Mouse (Mus musculus) splenic B cell, adult 2 months (primary cell): ENCODE data around the gene Pank3.
A peak's percentile ranks its signal among the peaks of the same experiment; 100 is the strongest.
"Not testable (repeated sequence)": the region's sequence is repeated elsewhere in the genome, so short reads cannot be mapped to it uniquely, and the experiment has no call there.

Source experiments
- DNase-seq: peaks from one replicate; pipeline ENCODE4 v3.0.0-alpha.2; 2011; ENCODE audit warnings: low read depth, low spot score
- H3K27me3 ChIP-seq: 2 replicates; pipeline ENCODE4 v1.6.1; 2012; ENCODE audit warnings: mild to moderate bottlenecking, low read length, moderate library complexity, mixed read lengths; ENCODE audit not compliant: control insufficient read depth, poor library complexity, insufficient read depth, severe bottlenecking
- H3K36me3 ChIP-seq: 2 replicates; pipeline ENCODE4 v1.6.1; 2012; ENCODE audit warnings: mild to moderate bottlenecking, low read length, moderate library complexity, mixed read lengths; ENCODE audit not compliant: control insufficient read depth, poor library complexity, insufficient read depth, severe bottlenecking

The Pank3 gene

DNA sequence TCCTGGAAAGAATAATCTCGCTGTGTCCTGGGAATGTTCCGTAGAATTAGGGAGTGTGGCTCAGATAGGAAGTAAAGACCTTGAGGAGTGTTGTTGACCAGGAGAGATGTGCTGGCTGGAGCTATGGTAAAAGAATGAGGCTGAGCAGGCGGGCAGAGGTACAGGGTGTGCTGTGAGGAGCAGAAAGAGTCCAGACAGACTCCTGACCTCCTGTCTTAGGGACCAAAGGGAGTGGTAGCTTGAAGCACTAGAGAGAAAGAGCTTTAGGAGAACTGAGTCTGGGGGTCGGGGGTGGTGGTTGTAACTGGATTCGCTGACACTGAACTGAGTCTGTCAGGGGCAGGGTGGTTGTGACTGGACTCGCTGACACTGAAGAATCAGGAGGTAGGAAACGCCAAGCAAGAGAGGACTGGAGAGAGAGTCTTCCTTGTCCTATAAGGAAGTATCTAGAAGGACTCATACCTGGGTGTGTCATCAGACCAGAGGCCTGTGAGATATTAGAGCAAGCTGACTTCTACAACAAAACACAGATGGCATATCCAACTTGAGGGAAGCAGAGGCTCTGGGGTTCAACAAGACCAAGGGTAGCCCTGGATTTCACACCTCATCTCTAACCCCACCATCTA is 9.2 kb upstream of the Pank3 start:
- Histone ChIP-seq H3K27me3 (no peaks in the 10 kb centered on the region; the same call in 1 of the 2 replicates), H3K36me3 (no peaks in the 10 kb centered on the region)
- DNase-seq = no peak

DNA sequence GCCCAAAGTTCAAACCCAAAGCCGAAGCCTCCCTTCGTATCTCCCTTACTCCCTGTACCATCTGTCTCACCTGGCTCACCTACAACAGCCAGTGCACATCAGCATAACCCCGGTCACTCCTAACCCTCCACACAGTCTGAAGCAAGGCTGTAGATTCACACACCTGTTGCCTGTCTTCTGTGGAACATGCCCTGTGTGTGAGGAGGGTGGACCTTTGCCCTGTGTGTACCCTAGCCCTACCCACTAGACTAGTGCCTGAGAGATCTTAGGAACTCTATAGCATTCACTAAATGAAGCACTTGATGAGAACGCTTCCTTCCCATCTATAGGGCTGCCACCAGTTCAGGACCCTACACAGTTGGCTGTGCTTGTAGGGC is 8.7 kb upstream of the Pank3 start:
- DNase-seq = no peak
- no peaks in the 10 kb centered on the region for H3K36me3 ChIP-seq
- H3K27me3 ChIP-seq = no peaks in the 10 kb centered on the region; the same call in 1 of the 2 replicates

DNA sequence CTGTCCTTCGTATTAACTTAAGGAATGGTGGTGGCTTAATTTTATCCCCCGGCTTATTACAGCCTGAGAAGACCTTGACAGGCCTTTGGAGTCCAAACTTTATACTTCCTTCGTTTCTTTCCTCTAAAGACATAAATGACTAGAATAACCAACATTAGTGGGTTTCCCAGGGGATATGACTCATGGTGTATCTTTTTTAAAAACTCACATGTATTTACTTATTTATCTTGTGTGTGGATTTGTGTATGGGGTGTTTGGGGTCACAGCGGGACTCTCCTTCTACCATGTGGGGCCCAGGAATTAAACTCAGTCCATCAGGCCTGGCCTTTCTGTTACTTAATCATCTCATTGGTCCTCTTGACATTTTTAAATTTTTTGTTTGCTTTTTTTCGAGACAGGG is 2.4 kb upstream of the Pank3 start:
- no peaks in the 10 kb centered on the region for H3K27me3 ChIP-seq
- no peak for DNase-seq
- H3K36me3 ChIP-seq = no peaks in the 10 kb centered on the region

DNA sequence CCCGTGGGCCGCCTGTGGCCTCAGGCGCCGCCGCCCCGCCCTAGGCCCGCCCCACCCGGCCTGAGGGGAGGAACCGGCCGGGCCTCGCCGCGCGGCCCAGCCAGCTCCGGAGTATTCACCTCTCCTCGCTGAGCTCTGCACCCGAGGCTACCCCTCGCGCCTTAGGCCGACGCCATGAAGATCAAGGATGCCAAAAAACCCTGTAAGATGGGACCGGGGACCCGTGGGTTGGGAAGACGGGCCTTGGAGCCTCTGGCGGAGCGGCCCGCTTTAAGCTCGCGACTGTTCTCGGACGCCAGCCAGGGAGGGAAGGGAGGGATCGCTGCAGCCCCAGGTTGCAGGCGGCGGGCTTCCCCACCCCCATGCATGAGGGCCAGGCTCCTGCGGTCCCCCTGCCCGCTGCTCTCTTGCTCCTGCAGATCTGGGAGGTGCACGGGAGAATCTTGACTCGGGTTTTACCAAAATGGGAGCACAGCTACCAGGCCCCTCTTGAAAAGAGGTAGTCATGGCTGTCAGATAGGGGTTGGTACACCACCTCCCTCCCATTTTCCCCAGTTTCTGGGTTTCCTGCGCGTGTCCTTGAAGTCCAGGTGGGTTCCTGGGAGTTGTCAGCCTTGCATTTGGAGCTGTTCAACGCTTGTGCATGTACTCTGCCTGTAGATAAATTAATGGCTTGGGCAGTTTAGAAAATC is 608 bp downstream of the Pank3 start:
- DNase-seq = no peak
- Histone ChIP-seq H3K27me3 (no peaks in the 10 kb centered on the region), H3K36me3 (no peaks in the 10 kb centered on the region)

DNA sequence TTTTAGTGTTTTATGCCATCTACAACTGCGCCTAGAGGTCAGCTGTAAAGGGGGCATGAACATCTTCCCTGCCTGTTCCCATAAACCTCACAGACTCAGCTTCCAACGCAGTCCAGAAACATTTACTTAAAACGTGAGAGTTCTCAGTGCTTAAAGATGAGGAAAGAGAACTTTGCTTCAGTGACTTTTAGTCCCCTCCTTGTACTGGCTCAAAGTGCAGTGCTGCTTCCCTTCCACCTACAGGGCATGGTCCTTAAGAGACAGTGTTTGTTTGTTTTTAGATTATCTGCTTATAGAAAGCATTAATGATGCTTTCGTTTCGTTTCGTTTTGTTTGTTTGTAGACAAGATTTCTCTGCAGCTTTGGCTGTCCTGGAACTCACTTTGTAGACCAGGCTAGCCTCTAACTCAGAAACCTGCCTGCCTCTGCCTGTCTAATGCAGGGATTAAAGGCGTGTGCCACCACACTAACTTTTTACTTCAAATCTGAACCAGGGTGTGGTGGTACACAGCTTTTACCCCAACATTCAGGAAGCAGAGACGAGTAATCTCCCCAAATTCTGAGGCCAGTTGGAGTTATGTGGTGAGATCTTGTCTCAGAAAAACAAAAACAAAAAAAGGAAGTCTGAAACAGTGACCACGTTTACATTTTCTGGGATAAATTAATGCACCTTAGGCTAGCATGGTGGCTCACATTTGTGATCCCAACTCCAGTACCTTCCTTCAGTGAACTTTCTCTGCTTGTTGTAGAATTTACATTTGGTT is 1.6 kb downstream of the Pank3 start:
- H3K27me3 ChIP-seq = no peaks in the 10 kb centered on the region
- no peak for DNase-seq

DNA sequence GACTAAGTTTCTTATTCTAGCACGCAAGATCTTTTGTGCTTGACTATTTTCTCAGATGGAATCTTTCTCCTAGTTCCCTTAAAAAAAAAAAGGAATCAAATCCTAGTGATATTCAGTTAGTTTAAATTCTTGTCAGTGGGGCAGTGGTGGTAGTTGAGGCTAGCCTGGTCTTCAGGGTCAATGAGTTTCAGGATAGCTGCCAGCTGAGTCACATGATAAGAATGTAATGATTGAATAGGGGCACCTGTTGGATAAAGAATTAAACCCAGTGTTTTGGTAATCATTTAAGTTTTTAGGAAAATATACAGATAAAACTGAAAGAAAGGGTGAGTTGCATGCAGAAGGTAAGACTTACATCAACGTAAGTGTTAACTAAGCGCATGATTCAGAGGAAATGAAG is 6.3 kb downstream of the Pank3 start:
- no peaks in the 10 kb centered on the region for H3K27me3 ChIP-seq
- peaks cover 2% of the 10 kb centered on the region; the same call in 1 of the 2 replicates for H3K36me3 ChIP-seq
- no peak for DNase-seq

More for the DNA sequence above, 1.6 kb downstream of the Pank3 start:
- no peaks in the 10 kb centered on the region for H3K36me3 ChIP-seq

DNA sequence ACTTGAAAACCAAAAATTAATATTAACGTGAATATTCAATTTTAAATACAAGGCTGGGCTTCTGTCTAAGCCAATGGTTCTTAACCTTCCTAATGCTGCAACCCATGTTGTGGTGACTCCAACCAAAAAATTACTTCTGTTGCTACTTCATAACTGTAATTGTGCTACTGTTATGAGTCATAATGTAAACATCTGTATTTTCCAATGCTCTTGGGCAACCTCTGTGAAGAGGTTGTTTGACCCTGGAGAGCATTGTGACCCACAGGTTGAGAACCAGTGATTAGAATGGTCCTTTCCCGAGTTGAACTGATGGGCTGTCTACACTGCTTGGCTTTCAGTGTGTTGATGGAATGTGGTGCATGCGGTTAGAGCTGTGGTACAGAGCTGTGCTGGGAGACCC is 7.2 kb downstream of the Pank3 start:
- Histone ChIP-seq H3K36me3 (peaks cover 3% of the 10 kb centered on the region), H3K27me3 (no peaks in the 10 kb centered on the region)
- no peak for DNase-seq

DNA sequence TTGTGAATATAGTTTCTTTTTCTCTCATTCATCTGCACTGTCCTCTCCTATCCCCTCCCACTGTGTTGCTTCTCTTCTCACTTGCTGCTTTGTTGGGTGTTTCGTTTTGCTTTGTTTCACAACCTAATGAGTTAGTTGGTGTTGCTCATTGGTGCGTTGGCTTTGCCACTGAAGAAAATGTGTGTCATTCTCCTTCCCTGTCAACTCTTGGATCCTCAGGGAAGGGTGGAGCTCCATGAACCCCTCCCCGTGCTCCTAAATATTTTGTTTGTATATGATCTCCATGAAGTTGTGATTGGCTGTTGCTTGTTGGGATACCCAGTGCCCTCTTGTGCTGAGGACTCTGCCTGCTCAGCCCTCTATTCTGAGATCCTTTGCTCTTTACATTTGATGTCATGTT is 11.1 kb downstream of the Pank3 start:
- Histone ChIP-seq H3K27me3 (no peaks in the 10 kb centered on the region), H3K36me3 (peaks cover 25% of the 10 kb centered on the region)
- no peak for DNase-seq

DNA sequence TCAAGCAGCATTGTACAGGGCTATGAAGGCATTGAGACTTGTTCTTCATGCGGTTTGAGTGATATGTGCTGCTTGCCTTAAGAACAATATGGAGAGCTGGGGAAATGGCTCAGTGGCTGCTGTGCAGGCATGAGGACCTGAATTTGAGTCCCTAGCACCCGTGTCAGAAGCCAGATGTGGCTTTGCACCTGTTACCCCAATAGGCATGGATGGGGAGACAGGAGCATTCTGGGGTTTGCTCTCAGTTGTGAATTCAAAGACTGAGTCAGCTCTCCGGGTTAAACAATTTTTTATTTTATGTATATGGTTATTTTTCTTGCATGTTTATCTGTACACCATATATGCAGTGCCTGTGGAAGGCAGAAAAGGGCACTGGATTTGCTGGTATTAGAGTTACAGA is 13.2 kb downstream of the Pank3 start:
- Histone ChIP-seq H3K36me3 (peaks cover 25% of the 10 kb centered on the region), H3K27me3 (no peaks in the 10 kb centered on the region)
- no peak for DNase-seq

DNA sequence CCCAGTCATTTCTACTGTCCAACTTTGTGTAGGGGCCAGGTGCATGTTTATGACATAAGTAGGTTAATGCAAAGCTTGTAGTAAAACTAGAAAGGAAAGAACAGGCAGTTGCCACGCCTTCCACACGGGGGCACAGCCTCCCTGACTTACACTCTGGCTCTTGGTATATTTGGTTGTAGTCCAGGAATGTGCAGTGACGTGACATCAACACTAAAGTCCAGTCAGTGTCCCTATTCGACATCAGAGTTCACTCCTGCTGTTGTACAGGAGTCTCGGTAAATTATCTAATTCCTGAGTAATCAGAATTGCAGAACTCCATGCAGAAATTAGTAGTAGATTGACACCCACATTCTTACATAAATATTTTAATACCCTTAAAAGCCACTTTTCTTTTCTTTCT is 13.8 kb downstream of the Pank3 start:
- no peaks in the 10 kb centered on the region for H3K27me3 ChIP-seq

DNA sequence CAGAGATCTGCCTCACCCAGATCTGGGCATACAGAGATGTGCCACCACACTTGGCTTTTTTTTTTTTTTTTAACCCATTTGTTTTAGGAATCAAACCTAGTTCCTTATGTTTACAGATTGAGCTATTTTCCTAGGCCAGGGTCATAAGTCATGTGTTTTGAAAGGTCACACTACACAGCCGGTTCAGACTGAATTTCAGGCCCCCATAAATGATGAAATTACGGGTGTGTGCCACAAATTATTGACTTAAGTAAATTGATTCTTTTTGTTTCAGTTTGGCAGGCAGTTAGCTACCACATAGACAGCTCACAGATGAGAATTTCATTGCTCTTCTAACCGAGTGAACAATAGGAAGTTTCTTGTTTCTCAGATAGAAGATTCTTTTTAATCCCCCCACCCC is 14.7 kb downstream of the Pank3 start:
- no peak for DNase-seq
- Histone ChIP-seq H3K36me3 (peaks cover 23% of the 10 kb centered on the region), H3K27me3 (no peaks in the 10 kb centered on the region)

More for the DNA sequence above, 13.8 kb downstream of the Pank3 start:
- H3K36me3 ChIP-seq = peaks cover 25% of the 10 kb centered on the region
- DNase-seq = no peak

DNA sequence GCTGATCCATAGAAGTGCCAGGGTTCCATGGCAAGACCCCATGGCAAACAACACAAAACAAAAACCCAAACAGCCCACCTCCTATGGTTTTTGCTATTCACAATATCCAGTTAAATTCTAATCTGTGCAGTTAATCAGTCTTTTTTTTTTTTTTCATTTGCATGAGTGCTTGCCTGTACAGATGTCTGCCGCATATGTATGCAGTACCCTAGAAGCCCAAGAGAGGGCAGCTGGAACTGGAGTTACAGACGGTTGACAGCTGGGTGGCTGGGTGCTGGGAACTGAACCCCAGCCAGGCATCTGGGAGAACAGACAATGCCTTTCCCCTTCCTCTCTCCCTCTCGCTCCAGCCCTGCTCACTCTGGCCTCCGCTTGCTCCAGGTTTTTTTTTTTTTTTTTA is 15.3 kb downstream of the Pank3 start:
- no peaks in the 10 kb centered on the region for H3K27me3 ChIP-seq
- peak; percentile 7 for DNase-seq
- peaks cover 23% of the 10 kb centered on the region for H3K36me3 ChIP-seq

DNA sequence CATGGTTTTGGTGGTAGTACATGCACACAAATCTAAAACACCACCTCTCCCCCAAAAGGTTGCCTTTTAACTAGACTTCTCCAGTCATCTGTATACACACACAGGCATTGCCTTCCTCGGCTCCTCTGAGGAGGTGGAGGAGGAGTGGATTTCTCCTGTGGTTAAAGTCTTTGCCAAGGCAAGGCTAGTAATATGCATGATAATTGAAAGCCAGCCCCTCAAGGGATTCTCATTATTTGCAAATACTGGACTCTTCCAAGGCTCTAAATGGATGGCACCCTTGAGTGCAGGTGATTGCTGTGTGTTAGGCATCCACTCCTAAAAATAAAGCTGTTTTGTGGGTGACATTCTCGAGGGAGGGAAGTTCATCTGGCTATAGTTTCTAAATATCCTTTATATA is 19.2 kb downstream of the Pank3 start:
- H3K27me3 ChIP-seq = no peaks in the 10 kb centered on the region
- no peak for DNase-seq
- peaks cover 17% of the 10 kb centered on the region for H3K36me3 ChIP-seq

DNA sequence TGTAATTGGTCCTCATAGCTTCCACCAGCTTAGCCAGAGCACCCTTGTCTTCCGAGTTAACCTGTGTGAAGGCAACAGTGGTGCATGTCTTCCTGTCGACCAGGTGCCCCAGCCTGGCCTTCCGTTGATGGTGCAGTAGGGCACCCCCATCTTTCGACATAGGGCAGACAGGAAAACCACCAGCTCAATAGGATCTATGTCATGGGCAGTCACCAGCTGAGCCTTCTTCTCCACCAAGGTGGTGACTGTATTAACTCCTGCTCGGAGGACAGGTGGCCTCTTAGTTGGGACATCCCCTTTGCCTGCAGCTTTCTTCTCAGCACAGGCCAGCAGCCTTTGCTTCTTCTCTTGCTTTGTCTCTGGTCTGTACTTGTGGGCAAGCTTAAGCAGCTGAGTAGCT is 23.5 kb downstream of the Pank3 start:
- H3K27me3 ChIP-seq, H3K36me3 ChIP-seq: not testable (repeated sequence)

DNA sequence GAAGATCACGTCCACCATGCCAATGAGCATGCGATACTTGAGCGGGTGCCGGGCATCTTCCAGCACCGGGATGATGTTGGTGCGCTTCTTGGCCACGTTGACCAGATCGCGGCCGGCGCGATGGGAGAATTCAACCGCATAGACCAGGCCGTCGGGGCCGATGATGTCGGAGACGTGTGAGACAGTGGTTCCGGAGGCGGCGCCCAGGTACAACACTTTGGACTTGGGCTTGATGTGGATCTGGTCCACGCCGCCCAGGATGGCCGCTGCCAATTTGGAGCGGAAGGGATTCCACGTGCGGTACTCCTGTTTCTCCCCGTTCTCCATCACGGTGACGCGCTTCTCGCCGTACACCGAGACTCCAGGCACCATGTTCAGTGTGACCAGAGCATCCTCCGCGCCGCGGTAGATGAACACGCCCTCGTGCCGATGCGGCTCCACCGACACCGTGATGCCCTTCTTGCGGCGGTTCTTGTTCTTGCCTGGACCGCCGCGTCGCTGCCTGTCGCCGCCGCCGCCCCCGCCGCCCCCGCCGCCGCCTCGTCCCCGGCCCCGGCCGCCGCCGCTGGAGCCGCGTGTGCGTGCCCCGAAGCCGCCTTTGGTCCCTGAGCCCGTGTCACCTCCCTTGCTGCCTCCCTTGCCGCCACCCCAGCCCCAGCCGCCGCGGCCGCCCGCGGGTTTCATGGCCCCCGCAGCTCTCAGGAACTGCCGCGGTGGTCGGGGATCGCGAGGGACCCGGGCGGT is 28.6 kb downstream of the Pank3 start:
- DNase-seq = peak; percentile 2
- Histone ChIP-seq H3K27me3 (no peaks in the 10 kb centered on the region; the same call in 1 of the 2 replicates), H3K36me3 (no peaks in the 10 kb centered on the region)

More for the DNA sequence above, 23.5 kb downstream of the Pank3 start:
- DNase-seq = not testable (repeated sequence)
